Mouse (Mus musculus): ENCODE measurements around the gene Chrd. TPM values are rescaled to one million over a fixed set of nuclear protein-coding genes. Genes with fewer than 3 reads are reported as not detected.

Chrd gene
- polyA plus RNA-seq, 2 experiments: 11.6 to 38.9 TPM

GRCm38 (mm10) chr16:20736168-20736567 lies 3.2 kb downstream of the Chrd start:
- Histone ChIP-seq H3K36me3 (ENCODE audit: control insufficient read depth, insufficient read depth, low read length) (peaks cover 17% of the 10 kb centered on the region; the same call in 1 of the 2 replicates), H3K9ac (ENCODE audit: low read depth, low read length, severe bottlenecking) (no peak overlapping the region), H3K4me1 (ENCODE audit: control insufficient read depth, insufficient read depth, low read length) (peaks cover 7% of the 10 kb centered on the region; the same call in 1 of the 2 replicates), H3K4me2 (replicated peaks; ENCODE audit: low read depth, low read length, severe bottlenecking) (no peak overlapping the region), H3K27me3 (ENCODE audit: control insufficient read depth, insufficient read depth, low read length) (peaks cover 26% of the 10 kb centered on the region), H3K4me3 (replicated peaks; ENCODE audit: low read length) (no peak overlapping the region), H3K9me3 (ENCODE audit: control insufficient read depth, low read length) (no peaks in the 10 kb centered on the region), H3K27ac (replicated peaks; ENCODE audit: low read depth, low read length) (no peak overlapping the region)
- 90% methylated on average over 7 of the region's 7 CpGs for whole genome bisulfite sequencing
- no peak for TF ChIP-seq POLR2A (IDR thresholded peaks at IDR 0.05; ENCODE audit: borderline replicate concordance, extremely low read depth, insufficient read depth, insufficient read length)
- DNase-seq (ENCODE audit: low spot score) (no peak), ATAC-seq (ENCODE audit: low FRiP score, low read depth) (no peak)

DNA sequence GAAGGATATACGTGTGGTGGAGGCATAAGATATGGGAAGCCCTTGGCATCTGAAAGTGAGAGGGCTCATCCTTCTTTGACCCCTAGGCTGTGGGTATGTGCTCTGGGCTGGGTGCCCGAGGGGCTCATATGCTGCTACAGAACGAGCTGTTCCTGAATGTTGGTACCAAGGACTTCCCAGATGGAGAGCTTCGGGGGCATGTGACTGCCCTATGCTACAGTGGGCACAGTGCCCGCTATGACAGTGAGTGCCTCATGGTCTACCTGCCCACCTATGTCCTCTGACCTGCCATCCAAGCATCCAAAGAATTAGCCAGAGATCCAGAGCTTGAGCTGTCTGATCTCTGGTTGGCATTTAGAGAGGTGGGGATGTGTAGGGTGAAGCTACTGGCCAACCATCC lies 3.9 kb downstream of the Chrd start:
- Histone ChIP-seq H3K4me2 (replicated peaks; ENCODE audit: low read depth, low read length, severe bottlenecking) (no peak overlapping the region), H3K27me3 (ENCODE audit: control insufficient read depth, insufficient read depth, low read length) (peaks cover 26% of the 10 kb centered on the region), H3K9ac (ENCODE audit: low read depth, low read length, severe bottlenecking) (no peak overlapping the region), H3K36me3 (ENCODE audit: control insufficient read depth, insufficient read depth, low read length) (peaks cover 17% of the 10 kb centered on the region; the same call in 1 of the 2 replicates), H3K27ac (replicated peaks; ENCODE audit: low read depth, low read length) (no peak overlapping the region), H3K9me3 (ENCODE audit: control insufficient read depth, low read length) (no peaks in the 10 kb centered on the region), H3K4me1 (ENCODE audit: control insufficient read depth, insufficient read depth, low read length) (peaks cover 7% of the 10 kb centered on the region; the same call in 1 of the 2 replicates), H3K4me3 (replicated peaks; ENCODE audit: low read length) (no peak overlapping the region)
- TF ChIP-seq POLR2A (IDR thresholded peaks at IDR 0.05; ENCODE audit: borderline replicate concordance, extremely low read depth, insufficient read depth, insufficient read length): no peak
- 81% methylated on average over 5 of the region's 5 CpGs for WGBS
- no peak for ATAC-seq (ENCODE audit: low FRiP score, low read depth)
- no peak for DNase-seq (ENCODE audit: low spot score)

- peaks cover 17% of the 10 kb centered on the region; the same call in 1 of the 2 replicates for H3K36me3 ChIP-seq (ENCODE audit: control insufficient read depth, insufficient read depth, low read length)
- TF ChIP-seq POLR2A (IDR thresholded peaks at IDR 0.05; ENCODE audit: borderline replicate concordance, extremely low read depth, insufficient read depth, insufficient read length): no peak
- H3K4me3 ChIP-seq (replicated peaks; ENCODE audit: low read length): no peak overlapping the region
- H3K9ac ChIP-seq (ENCODE audit: low read depth, low read length, severe bottlenecking): no peak overlapping the region
- ATAC-seq (ENCODE audit: low FRiP score, low read depth) (no peak), DNase-seq (ENCODE audit: low spot score) (no peak)
- H3K4me2 ChIP-seq (replicated peaks; ENCODE audit: low read depth, low read length, severe bottlenecking): no peak overlapping the region
- H3K4me1 ChIP-seq (ENCODE audit: control insufficient read depth, insufficient read depth, low read length): no peaks in the 10 kb centered on the region
- H3K27ac ChIP-seq (replicated peaks; ENCODE audit: low read depth, low read length): no peak overlapping the region
- H3K9me3 ChIP-seq (ENCODE audit: control insufficient read depth, low read length): no peaks in the 10 kb centered on the region
- WGBS: 85% methylated on average over 9 of the region's 9 CpGs
- H3K27me3 ChIP-seq (ENCODE audit: control insufficient read depth, insufficient read depth, low read length): peaks cover 15% of the 10 kb centered on the region
These were observed 6.9 kb downstream of the Chrd start for GRCm38 (mm10) chr16:20739845-20740244.

DNA sequence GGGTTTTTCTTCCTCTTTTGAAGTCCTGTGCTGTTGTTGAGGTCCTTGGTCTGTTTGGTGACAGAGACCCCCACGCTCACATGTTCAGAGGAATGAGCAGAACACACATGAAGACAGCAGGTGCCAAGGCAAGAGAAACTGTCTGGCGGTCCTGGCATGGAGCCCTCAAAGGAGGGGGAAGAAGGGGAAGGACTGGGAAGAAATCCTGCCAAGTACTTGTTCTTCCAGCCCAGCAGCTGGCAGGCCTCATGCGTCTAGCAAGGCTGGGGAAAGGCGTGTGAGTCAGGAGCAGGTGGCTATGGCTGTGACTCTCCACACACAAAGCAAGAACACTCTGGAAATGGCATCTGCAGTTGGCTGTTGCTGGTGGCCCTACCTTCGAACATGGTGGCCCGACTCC lies 13.7 kb downstream of the Chrd start:
- no peak for TF ChIP-seq POLR2A (IDR thresholded peaks at IDR 0.05; ENCODE audit: borderline replicate concordance, extremely low read depth, insufficient read depth, insufficient read length)
- Histone ChIP-seq H3K27ac (replicated peaks; ENCODE audit: low read depth, low read length) (no peak overlapping the region), H3K36me3 (ENCODE audit: control insufficient read depth, insufficient read depth, low read length) (no peaks in the 10 kb centered on the region), H3K9ac (ENCODE audit: low read depth, low read length, severe bottlenecking) (no peak overlapping the region), H3K27me3 (ENCODE audit: control insufficient read depth, insufficient read depth, low read length) (no peaks in the 10 kb centered on the region), H3K9me3 (ENCODE audit: control insufficient read depth, low read length) (no peaks in the 10 kb centered on the region), H3K4me2 (replicated peaks; ENCODE audit: low read depth, low read length, severe bottlenecking) (no peak overlapping the region), H3K4me1 (ENCODE audit: control insufficient read depth, insufficient read depth, low read length) (peaks cover 3% of the 10 kb centered on the region; the same call in 1 of the 2 replicates), H3K4me3 (replicated peaks; ENCODE audit: low read length) (no peak overlapping the region)
- ATAC-seq (ENCODE audit: low FRiP score, low read depth) (peak; percentile 56), DNase-seq (ENCODE audit: low spot score) (peak; percentile 68)
- 70% methylated on average over 6 of the region's 6 CpGs for WGBS

GRCm38 (mm10) chr16:20750518-20750917 lies 17.6 kb downstream of the Chrd start:
- Histone ChIP-seq H3K27ac (replicated peaks; ENCODE audit: low read depth, low read length) (no peak overlapping the region), H3K4me3 (replicated peaks; ENCODE audit: low read length) (no peak overlapping the region), H3K4me2 (replicated peaks; ENCODE audit: low read depth, low read length, severe bottlenecking) (no peak overlapping the region), H3K36me3 (ENCODE audit: control insufficient read depth, insufficient read depth, low read length) (no peaks in the 10 kb centered on the region), H3K27me3 (ENCODE audit: control insufficient read depth, insufficient read depth, low read length) (no peaks in the 10 kb centered on the region), H3K9me3 (ENCODE audit: control insufficient read depth, low read length) (no peaks in the 10 kb centered on the region), H3K4me1 (ENCODE audit: control insufficient read depth, insufficient read depth, low read length) (peaks cover 3% of the 10 kb centered on the region; the same call in 1 of the 2 replicates), H3K9ac (ENCODE audit: low read depth, low read length, severe bottlenecking) (no peak overlapping the region)
- no peak for TF ChIP-seq POLR2A (IDR thresholded peaks at IDR 0.05; ENCODE audit: borderline replicate concordance, extremely low read depth, insufficient read depth, insufficient read length)
- DNase-seq (ENCODE audit: low spot score) (peak; percentile 52), ATAC-seq (ENCODE audit: low FRiP score, low read depth) (peak; percentile 55; the same call in 1 of the 2 replicates)
- 26% methylated on average over 8 of the region's 8 CpGs for WGBS

DNA sequence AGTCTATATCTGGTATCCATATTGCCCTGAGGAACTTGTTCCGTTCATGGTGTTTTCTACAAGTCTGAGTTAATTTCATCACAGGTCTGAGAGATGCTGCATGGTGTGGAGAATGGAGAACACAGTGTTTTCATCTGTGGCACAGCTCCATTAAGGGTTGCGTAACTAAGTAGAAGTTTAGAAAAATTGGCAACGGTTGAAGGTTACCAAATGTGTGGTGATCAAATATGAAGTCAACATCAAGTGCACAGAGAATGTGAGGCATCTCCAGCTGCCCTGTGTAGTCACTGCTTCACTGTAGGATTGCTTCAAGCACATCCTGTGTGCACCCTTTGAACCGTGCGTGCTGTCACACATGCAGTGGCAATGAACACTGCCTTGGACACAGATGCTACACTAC lies 23.1 kb downstream of the Chrd start:
- Histone ChIP-seq H3K27ac (replicated peaks; ENCODE audit: low read depth, low read length) (no peak overlapping the region), H3K4me1 (ENCODE audit: control insufficient read depth, insufficient read depth, low read length) (no peaks in the 10 kb centered on the region), H3K27me3 (ENCODE audit: control insufficient read depth, insufficient read depth, low read length) (no peaks in the 10 kb centered on the region), H3K4me3 (replicated peaks; ENCODE audit: low read length) (no peak overlapping the region), H3K9ac (ENCODE audit: low read depth, low read length, severe bottlenecking) (no peak overlapping the region), H3K4me2 (replicated peaks; ENCODE audit: low read depth, low read length, severe bottlenecking) (no peak overlapping the region), H3K9me3 (ENCODE audit: control insufficient read depth, low read length) (no peaks in the 10 kb centered on the region), H3K36me3 (ENCODE audit: control insufficient read depth, insufficient read depth, low read length) (no peaks in the 10 kb centered on the region)
- DNase-seq (ENCODE audit: low spot score) (no peak), ATAC-seq (ENCODE audit: low FRiP score, low read depth) (no peak)
- WGBS: 89% methylated on average over 5 of the region's 5 CpGs
- no peak for TF ChIP-seq POLR2A (IDR thresholded peaks at IDR 0.05; ENCODE audit: borderline replicate concordance, extremely low read depth, insufficient read depth, insufficient read length)

Measured in limb, embryonic 14.5 days (tissue).